Mouse (Mus musculus): ENCODE data around the gene D17H6S53E. TPM values are rescaled to one million over a fixed set of nuclear protein-coding genes. Genes with fewer than 3 reads are reported as not detected.

The D17H6S53E gene
- polyA plus RNA-seq, 1 experiment from 2014 or later, result 8.3 TPM

GRCm38 (mm10) chr17:35157661-35158175 lies 31.5 kb downstream of the D17H6S53E start:
- H3K4me1 ChIP-seq, result peaks cover 17% of the 10 kb centered on the region
- H3K4me3 ChIP-seq, result no peak overlapping the region
- no peaks in the 10 kb centered on the region for H3K27me3 ChIP-seq (replicated peaks)
- H3K27ac ChIP-seq, result no peak overlapping the region
- ATAC-seq (replicated peaks), result no peak
- no peak overlapping the region for H3K4me2 ChIP-seq
- WGBS, result 95% methylated on average over 8 of the region's 8 CpGs
- H3K9ac ChIP-seq, result no peak overlapping the region
- H3K36me3 ChIP-seq (replicated peaks), result peaks cover 91% of the 10 kb centered on the region
- no peaks in the 10 kb centered on the region for H3K9me3 ChIP-seq

- H3K4me2 ChIP-seq, result no peak overlapping the region
- H3K27me3 ChIP-seq (replicated peaks), result no peaks in the 10 kb centered on the region
- 96% methylated on average over 16 of the region's 16 CpGs for WGBS
- peaks cover 26% of the 10 kb centered on the region for H3K4me1 ChIP-seq
- H3K27ac ChIP-seq, result no peak overlapping the region
- no peak overlapping the region for H3K4me3 ChIP-seq
- H3K9me3 ChIP-seq, result no peaks in the 10 kb centered on the region
- H3K9ac ChIP-seq, result no peak overlapping the region
- no peak for ATAC-seq (replicated peaks)
- peaks cover 78% of the 10 kb centered on the region for H3K36me3 ChIP-seq (replicated peaks)
Observed at GRCm38 (mm10) chr17:35158850-35159593, 32.8 kb downstream of the D17H6S53E start.

GRCm38 (mm10) chr17:35159638-35160037 lies 33.5 kb downstream of the D17H6S53E start:
- no peaks in the 10 kb centered on the region for H3K9me3 ChIP-seq
- no peak overlapping the region for H3K9ac ChIP-seq
- 84% methylated on average over 7 of the region's 7 CpGs for WGBS

GRCm38 (mm10) chr17:35161421-35161820 lies 35.2 kb downstream of the D17H6S53E start:
- Histone ChIP-seq H3K4me3 (no peak overlapping the region), H3K9me3 (no peaks in the 10 kb centered on the region), H3K27me3 (replicated peaks) (no peaks in the 10 kb centered on the region), H3K27ac (no peak overlapping the region), H3K4me2 (0 out of 2 replicates have a peak overlapping the region, but pooled peaks have one; percentile 89), H3K9ac (no peak overlapping the region), H3K4me1 (peaks cover 34% of the 10 kb centered on the region), H3K36me3 (replicated peaks) (peaks cover 54% of the 10 kb centered on the region)
- WGBS, result 86% methylated on average over 11 of the region's 11 CpGs
- no peak for ATAC-seq (replicated peaks)

More at GRCm38 (mm10) chr17:35159638-35160037, 33.5 kb downstream of the D17H6S53E start:
- no peak for ATAC-seq (replicated peaks)
- H3K27me3 ChIP-seq (replicated peaks), result no peaks in the 10 kb centered on the region
- H3K4me2 ChIP-seq, result no peak overlapping the region
- no peak overlapping the region for H3K4me3 ChIP-seq
- no peak overlapping the region for H3K27ac ChIP-seq
- H3K36me3 ChIP-seq (replicated peaks), result peaks cover 72% of the 10 kb centered on the region
- peaks cover 26% of the 10 kb centered on the region for H3K4me1 ChIP-seq

GRCm38 (mm10) chr17:35162121-35162520 lies 35.9 kb downstream of the D17H6S53E start:
- peaks cover 47% of the 10 kb centered on the region for H3K36me3 ChIP-seq (replicated peaks)
- ATAC-seq (replicated peaks), result no peak
- H3K27ac ChIP-seq, result no peak overlapping the region
- peak overlapping the region; percentile 97 for H3K4me3 ChIP-seq
- H3K27me3 ChIP-seq (replicated peaks), result no peaks in the 10 kb centered on the region
- H3K9me3 ChIP-seq, result no peaks in the 10 kb centered on the region
- H3K4me2 ChIP-seq, result peak overlapping the region; percentile 89
- WGBS, result 64% methylated on average over 14 of the region's 14 CpGs
- H3K4me1 ChIP-seq, result peaks cover 40% of the 10 kb centered on the region
- H3K9ac ChIP-seq, result peak overlapping the region; percentile 100; the same call in 1 of the 2 replicates

GRCm38 (mm10) chr17:35162730-35163129 lies 36.6 kb downstream of the D17H6S53E start:
- H3K4me1 ChIP-seq, result peaks cover 40% of the 10 kb centered on the region
- peak overlapping the region; percentile 100 for H3K9ac ChIP-seq
- H3K27me3 ChIP-seq (replicated peaks), result no peaks in the 10 kb centered on the region
- peak overlapping the region; percentile 89 for H3K4me2 ChIP-seq
- peak overlapping the region; percentile 98; the same call in 1 of the 2 replicates for H3K27ac ChIP-seq
- H3K4me3 ChIP-seq, result peak overlapping the region; percentile 97
- H3K9me3 ChIP-seq, result no peaks in the 10 kb centered on the region
- peaks cover 41% of the 10 kb centered on the region for H3K36me3 ChIP-seq (replicated peaks)
- 36% methylated on average over 12 of the region's 12 CpGs for WGBS
- ATAC-seq (replicated peaks), result no peak

- H3K4me2 ChIP-seq, result peak overlapping the region; percentile 89
- ATAC-seq (replicated peaks), result no peak
- peak overlapping the region; percentile 98 for H3K27ac ChIP-seq
- peak overlapping the region; percentile 97 for H3K4me3 ChIP-seq
- H3K36me3 ChIP-seq (replicated peaks), result peaks cover 33% of the 10 kb centered on the region
- peaks cover 40% of the 10 kb centered on the region for H3K4me1 ChIP-seq
- WGBS, result 10% methylated on average over 8 of the region's 8 CpGs
- no peaks in the 10 kb centered on the region for H3K9me3 ChIP-seq
- no peaks in the 10 kb centered on the region for H3K27me3 ChIP-seq (replicated peaks)
- peak overlapping the region; percentile 100 for H3K9ac ChIP-seq
Observed at GRCm38 (mm10) chr17:35163326-35164081, 37.3 kb downstream of the D17H6S53E start.

GRCm38 (mm10) chr17:35164218-35164567 lies 38.0 kb downstream of the D17H6S53E start:
- Histone ChIP-seq H3K36me3 (replicated peaks) (peaks cover 26% of the 10 kb centered on the region), H3K9ac (peak overlapping the region; percentile 100), H3K4me1 (peaks cover 40% of the 10 kb centered on the region), H3K4me3 (peak overlapping the region; percentile 97), H3K27ac (peak overlapping the region; percentile 98), H3K4me2 (peak overlapping the region; percentile 89), H3K9me3 (no peaks in the 10 kb centered on the region), H3K27me3 (replicated peaks) (no peaks in the 10 kb centered on the region)
- ATAC-seq (replicated peaks), result no peak
- WGBS, result 0% methylated on average over 24 of the region's 28 CpGs

- Histone ChIP-seq H3K4me2 (peak within 1 kb of the TSS; percentile 89), H3K4me3 (peak within 1 kb of the TSS; percentile 97), H3K27me3 (replicated peaks) (no peaks in the 10 kb centered on the region), H3K9ac (peak within 1 kb of the TSS; percentile 100), H3K9me3 (no peaks in the 10 kb centered on the region), H3K27ac (peak within 1 kb of the TSS; percentile 98), H3K4me1 (peaks cover 40% of the 10 kb centered on the region), H3K36me3 (replicated peaks) (peaks cover 20% of the 10 kb centered on the region)
- WGBS, result under 1% methylated on average over 74 of the region's 89 CpGs
- ATAC-seq (replicated peaks), result peak; percentile 94
Observed at GRCm38 (mm10) chr17:35164568-35165450, 38.6 kb downstream of the D17H6S53E start, which contains the start of gene Prrc2a. Gene Prrc2a (minus strand): TSS chr17:35164897.

GRCm38 (mm10) chr17:35165451-35166155 lies 39.4 kb downstream of the D17H6S53E start:
- H3K4me2 ChIP-seq, result peak overlapping the region; percentile 52
- H3K27ac ChIP-seq, result peak overlapping the region; percentile 98
- no peak for ATAC-seq (replicated peaks)
- no peaks in the 10 kb centered on the region for H3K9me3 ChIP-seq
- no peaks in the 10 kb centered on the region for H3K27me3 ChIP-seq (replicated peaks)
- peak overlapping the region; percentile 97 for H3K4me3 ChIP-seq
- H3K36me3 ChIP-seq (replicated peaks), result peaks cover 14% of the 10 kb centered on the region
- WGBS, result 21% methylated on average over 12 of the region's 12 CpGs
- peaks cover 40% of the 10 kb centered on the region for H3K4me1 ChIP-seq
- peak overlapping the region; percentile 48 for H3K9ac ChIP-seq

GRCm38 (mm10) chr17:35166352-35167035 lies 40.3 kb downstream of the D17H6S53E start:
- Histone ChIP-seq H3K4me2 (peak overlapping the region; percentile 52), H3K4me1 (peaks cover 35% of the 10 kb centered on the region), H3K27me3 (replicated peaks) (no peaks in the 10 kb centered on the region), H3K36me3 (replicated peaks) (peaks cover 5% of the 10 kb centered on the region; the same call in 1 of the 2 replicates), H3K9ac (no peak overlapping the region), H3K9me3 (no peaks in the 10 kb centered on the region), H3K27ac (peak overlapping the region; percentile 98), H3K4me3 (peak overlapping the region; percentile 97)
- ATAC-seq (replicated peaks), result no peak
- 68% methylated on average over 8 of the region's 8 CpGs for WGBS

Measured in midbrain, embryonic 15.5 days (tissue).